Mouse (Mus musculus) kidney, adult 2 months (tissue): ENCODE results near the gene Atf6b.

Experiments used
- CTCF ChIP-seq: fragments of 200-500 bp; conservative IDR thresholded peaks from 2 replicates; pipeline ENCODE4 v1.5.1; 2011; ENCODE audit warnings: low read depth, mild to moderate bottlenecking, control low read depth, low read length, moderate library complexity, mixed read lengths; ENCODE audit not compliant: insufficient read depth, insufficient read length
- POLR2A ChIP-seq: fragments of 200-500 bp; IDR thresholded peaks from one replicate; pipeline ENCODE4 v1.6.1; 2011; ENCODE audit warnings: low read depth, low read length, control low read depth

DNA sequence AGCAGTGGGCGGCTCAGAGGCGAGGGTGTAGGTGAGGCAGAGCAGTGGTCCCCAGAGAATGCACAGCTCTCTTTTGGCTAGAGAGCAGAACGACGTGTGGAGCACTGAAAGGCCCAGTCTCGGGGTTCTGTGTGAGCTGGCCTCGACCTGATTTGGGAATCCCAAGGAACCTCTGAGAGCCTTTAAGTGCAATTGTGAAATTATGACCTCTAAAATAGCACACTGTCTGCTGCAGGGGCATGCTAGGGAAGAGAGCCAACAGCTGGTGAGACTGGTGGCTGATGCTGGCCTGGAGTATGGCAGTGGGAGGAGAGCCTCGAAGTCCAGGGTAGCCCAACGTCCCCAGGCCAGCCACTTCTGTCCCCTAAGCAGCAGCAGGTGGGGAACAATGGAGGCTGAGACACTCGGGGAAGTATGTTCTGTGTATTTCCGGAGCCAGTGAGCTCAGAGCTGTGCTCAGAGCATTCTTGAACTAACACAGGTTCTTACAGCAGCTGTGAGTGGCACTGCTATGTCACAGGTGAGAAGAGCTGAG lies 36.8 kb downstream of the Atf6b start:
- no peak for TF ChIP-seq POLR2A
- TF ChIP-seq CTCF, result no peak
